Mouse (Mus musculus) intestine, embryonic 15.5 days (tissue): ENCODE results near the gene Cpb1. TPM values are rescaled to one million over a fixed set of nuclear protein-coding genes. Genes with fewer than 3 reads are reported as not detected.

Experiments used
- ATAC-seq: fragments of 200-750 bp; cut with Nextera tagmentation; 2 replicates; pipeline ENCODE4 v1.8.0; 2017; ENCODE audit warnings: moderate TSS enrichment, moderate library complexity
- H3K27ac ChIP-seq: fragments of 300-500 bp; sonication (generic); 2 replicates; pipeline ENCODE4 v1.5.1; 2015; ENCODE audit warnings: mild to moderate bottlenecking, inconsistent platforms
- H3K27me3 ChIP-seq: fragments of 300-500 bp; sonication (generic); replicated peaks from 2 replicates; pipeline ENCODE4 v1.6.1; 2015; ENCODE audit warnings: inconsistent platforms
- H3K36me3 ChIP-seq: fragments of 300-500 bp; sonication (generic); 2 replicates; pipeline ENCODE4 v1.6.1; 2015; ENCODE audit warnings: inconsistent platforms
- H3K4me1 ChIP-seq: fragments of 300-500 bp; sonication (generic); replicated peaks from 2 replicates; pipeline ENCODE4 v1.6.1; 2015; ENCODE audit warnings: inconsistent platforms
- H3K4me2 ChIP-seq: fragments of 300-500 bp; sonication (generic); replicated peaks from 2 replicates; pipeline ENCODE4 v1.6.1; 2015; ENCODE audit warnings: mild to moderate bottlenecking, inconsistent platforms
- H3K4me3 ChIP-seq: fragments of 300-500 bp; sonication (generic); replicated peaks from 2 replicates; pipeline ENCODE4 v1.5.1; 2015; ENCODE audit warnings: inconsistent platforms
- H3K9ac ChIP-seq: fragments of 300-500 bp; sonication (generic); 2 replicates; pipeline ENCODE4 v1.6.1; 2015; ENCODE audit warnings: inconsistent platforms
- H3K9me3 ChIP-seq: fragments of 300-500 bp; sonication (generic); 2 replicates; pipeline ENCODE4 v1.6.1; 2016; ENCODE audit warnings: inconsistent platforms
- WGBS: fragments of 180-500 bp; shearing (Covaris S2); methylation state at CpG from one replicate; pipeline ENCODE4 v1.1.7; 2015; 5-methylcytosine and 5-hydroxymethylcytosine counted together
- polyA plus RNA-seq: library from polyadenylated mRNA; unstranded; fragments of >200 nt; fragmentation: Nextera tagmentation; extraction: Ambion mirVana; gene quantifications from 2 replicates; pipeline ENCODE4 v1.2.1, GENCODE M21; 2015

Gene Cpb1
- polyA plus RNA-seq, 1 experiment from 2014 or later, result 27.1 TPM

- no peak within 1 kb of the TSS for H3K27ac ChIP-seq
- no peaks in the 10 kb centered on the region for H3K4me1 ChIP-seq
- no peak within 1 kb of the TSS for H3K4me3 ChIP-seq
- H3K36me3 ChIP-seq, result no peaks in the 10 kb centered on the region
- H3K27me3 ChIP-seq, result no peaks in the 10 kb centered on the region
- no peak within 1 kb of the TSS for H3K9ac ChIP-seq
- no peak for ATAC-seq
- WGBS, result 72% methylated on average over 3 of the region's 3 CpGs
- no peaks in the 10 kb centered on the region for H3K9me3 ChIP-seq
- H3K4me2 ChIP-seq, result no peak within 1 kb of the TSS
Measured at GRCm38 (mm10) chr3:20242050-20242449, 33.5 kb downstream of the Cpb1 start, which contains the start of gene Cpa3. Cpa3 (minus strand) TSS chr3:20242181.

GRCm38 (mm10) chr3:20239741-20240140, 35.8 kb downstream of the Cpb1 start:
- no peaks in the 10 kb centered on the region for H3K36me3 ChIP-seq
- no peaks in the 10 kb centered on the region for H3K9me3 ChIP-seq
- ATAC-seq, result no peak
- H3K4me2 ChIP-seq, result no peak overlapping the region
- no peak overlapping the region for H3K27ac ChIP-seq
- H3K4me3 ChIP-seq, result no peak overlapping the region
- no peaks in the 10 kb centered on the region for H3K4me1 ChIP-seq
- no peak overlapping the region for H3K9ac ChIP-seq
- WGBS, result 83% methylated on average over 3 of the region's 3 CpGs
- H3K27me3 ChIP-seq, result no peaks in the 10 kb centered on the region

GRCm38 (mm10) chr3:20236965-20237364, 38.6 kb downstream of the Cpb1 start:
- no peaks in the 10 kb centered on the region for H3K36me3 ChIP-seq
- no peak; the same call in 1 of the 2 replicates for ATAC-seq
- H3K9ac ChIP-seq, result no peak overlapping the region
- H3K4me3 ChIP-seq, result no peak overlapping the region
- no peaks in the 10 kb centered on the region for H3K27me3 ChIP-seq
- no peak overlapping the region for H3K4me2 ChIP-seq
- H3K4me1 ChIP-seq, result no peaks in the 10 kb centered on the region
- no peak overlapping the region for H3K27ac ChIP-seq
- 24% methylated on average over 1 of the region's 1 CpGs for WGBS
- H3K9me3 ChIP-seq, result no peaks in the 10 kb centered on the region

GRCm38 (mm10) chr3:20229027-20229426, 46.5 kb downstream of the Cpb1 start:
- Histone ChIP-seq H3K27ac (no peak overlapping the region), H3K36me3 (no peaks in the 10 kb centered on the region), H3K9ac (no peak overlapping the region), H3K9me3 (no peaks in the 10 kb centered on the region), H3K4me1 (no peaks in the 10 kb centered on the region), H3K27me3 (no peaks in the 10 kb centered on the region), H3K4me2 (no peak overlapping the region), H3K4me3 (no peak overlapping the region)
- WGBS, result 75% methylated on average over 1 of the region's 1 CpGs
- no peak for ATAC-seq

- Histone ChIP-seq H3K9me3 (no peaks in the 10 kb centered on the region), H3K4me3 (no peak overlapping the region), H3K27ac (no peak overlapping the region), H3K9ac (no peak overlapping the region), H3K4me1 (no peaks in the 10 kb centered on the region), H3K36me3 (no peaks in the 10 kb centered on the region), H3K4me2 (no peak overlapping the region), H3K27me3 (no peaks in the 10 kb centered on the region)
- 72% methylated on average over 2 of the region's 2 CpGs for WGBS
- no peak for ATAC-seq
Measured at GRCm38 (mm10) chr3:20225429-20225828, 50.1 kb downstream of the Cpb1 start.

- Histone ChIP-seq H3K36me3 (no peaks in the 10 kb centered on the region), H3K4me2 (no peak overlapping the region), H3K27me3 (no peaks in the 10 kb centered on the region), H3K4me3 (no peak overlapping the region), H3K9me3 (no peaks in the 10 kb centered on the region), H3K27ac (no peak overlapping the region), H3K4me1 (no peaks in the 10 kb centered on the region), H3K9ac (no peak overlapping the region)
- no peak for ATAC-seq
- WGBS, result 80% methylated on average over 9 of the region's 9 CpGs
Measured at GRCm38 (mm10) chr3:20222926-20223698, 52.4 kb downstream of the Cpb1 start.

- no peaks in the 10 kb centered on the region for H3K9me3 ChIP-seq
- no peak for ATAC-seq
- H3K27me3 ChIP-seq, result no peaks in the 10 kb centered on the region
- H3K9ac ChIP-seq, result no peak overlapping the region
- WGBS, result 69% methylated on average over 3 of the region's 3 CpGs
- H3K36me3 ChIP-seq, result no peaks in the 10 kb centered on the region
- no peak overlapping the region for H3K4me3 ChIP-seq
- H3K4me1 ChIP-seq, result no peaks in the 10 kb centered on the region
- no peak overlapping the region for H3K4me2 ChIP-seq
- H3K27ac ChIP-seq, result no peak overlapping the region
Measured at GRCm38 (mm10) chr3:20222136-20222535, 53.4 kb downstream of the Cpb1 start.

- Histone ChIP-seq H3K27me3 (no peaks in the 10 kb centered on the region), H3K9me3 (no peaks in the 10 kb centered on the region), H3K4me2 (no peak overlapping the region), H3K4me3 (no peak overlapping the region), H3K9ac (no peak overlapping the region), H3K4me1 (no peaks in the 10 kb centered on the region), H3K27ac (no peak overlapping the region), H3K36me3 (no peaks in the 10 kb centered on the region)
- WGBS, result 32% methylated on average over 6 of the region's 6 CpGs
- 0 out of 2 replicates have a peak, but pooled peaks have one; percentile 53 for ATAC-seq
Measured at GRCm38 (mm10) chr3:20198869-20199268, 76.7 kb downstream of the Cpb1 start.

Other genes starting within 250 kb of the Cpb1 start
- gene Hps3, start 240.4 kb downstream of the Cpb1 start, polyA plus RNA-seq, result 9.4 and 11.0 TPM in 2 replicates
- gene Hltf, start 217.9 kb downstream of the Cpb1 start, polyA plus RNA-seq, result 14.9 and 15.0 TPM in 2 replicates
- gene Gyg, start 120.4 kb downstream of the Cpb1 start, polyA plus RNA-seq, result 47.4 and 49.0 TPM in 2 replicates
- 3.9 and 4.9 TPM in 2 replicates for gene Cpa3, start 33.6 kb downstream of the Cpb1 start, polyA plus RNA-seq
- gene Agtr1b, start 91.4 kb upstream of the Cpb1 start, polyA plus RNA-seq, result 0.49 and 0.79 TPM in 2 replicates